Mouse (Mus musculus) telencephalon, adult 2 months (tissue): ENCODE data around the gene Sema6d.

Source experiments
- DNase-seq: peaks from one replicate; pipeline ENCODE4 v3.0.0-alpha.2; 2011; ENCODE audit warnings: low read depth, low spot score

Sema6d gene

DNA sequence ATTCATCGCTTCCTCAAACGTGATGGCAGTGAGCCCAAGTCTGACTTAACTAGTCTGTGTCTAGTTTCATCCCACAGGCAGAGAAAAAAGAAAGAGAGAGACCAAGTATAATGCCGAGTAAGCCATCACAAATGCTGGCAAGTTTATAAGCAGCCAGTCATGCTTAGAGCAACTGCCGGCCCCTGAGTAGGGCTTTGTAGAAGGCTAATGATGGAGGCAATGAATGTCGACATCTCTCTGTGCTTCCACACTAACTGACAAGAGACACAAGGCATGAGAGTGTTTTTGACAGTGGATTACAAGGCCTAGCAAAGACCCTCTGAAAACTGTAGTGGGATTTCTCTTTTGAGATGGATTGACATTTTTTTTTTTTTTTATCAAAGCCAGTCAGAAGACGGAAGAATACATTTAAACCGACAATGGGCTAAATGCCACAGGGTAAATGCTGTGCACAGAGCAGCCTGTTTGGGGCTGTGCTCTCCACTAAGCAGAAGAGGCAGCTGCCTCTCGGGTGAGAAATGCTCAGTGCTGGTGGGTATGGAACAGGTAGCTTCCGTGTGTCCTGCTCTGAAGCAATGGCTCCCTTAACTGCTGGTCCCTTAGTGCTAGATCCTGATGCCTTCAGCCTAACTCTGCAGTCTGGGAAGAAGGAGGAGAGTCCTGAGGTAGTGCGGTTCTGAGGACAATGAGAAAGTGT, 380.7 kb downstream of the Sema6d start:
- DNase-seq: no peak

DNA sequence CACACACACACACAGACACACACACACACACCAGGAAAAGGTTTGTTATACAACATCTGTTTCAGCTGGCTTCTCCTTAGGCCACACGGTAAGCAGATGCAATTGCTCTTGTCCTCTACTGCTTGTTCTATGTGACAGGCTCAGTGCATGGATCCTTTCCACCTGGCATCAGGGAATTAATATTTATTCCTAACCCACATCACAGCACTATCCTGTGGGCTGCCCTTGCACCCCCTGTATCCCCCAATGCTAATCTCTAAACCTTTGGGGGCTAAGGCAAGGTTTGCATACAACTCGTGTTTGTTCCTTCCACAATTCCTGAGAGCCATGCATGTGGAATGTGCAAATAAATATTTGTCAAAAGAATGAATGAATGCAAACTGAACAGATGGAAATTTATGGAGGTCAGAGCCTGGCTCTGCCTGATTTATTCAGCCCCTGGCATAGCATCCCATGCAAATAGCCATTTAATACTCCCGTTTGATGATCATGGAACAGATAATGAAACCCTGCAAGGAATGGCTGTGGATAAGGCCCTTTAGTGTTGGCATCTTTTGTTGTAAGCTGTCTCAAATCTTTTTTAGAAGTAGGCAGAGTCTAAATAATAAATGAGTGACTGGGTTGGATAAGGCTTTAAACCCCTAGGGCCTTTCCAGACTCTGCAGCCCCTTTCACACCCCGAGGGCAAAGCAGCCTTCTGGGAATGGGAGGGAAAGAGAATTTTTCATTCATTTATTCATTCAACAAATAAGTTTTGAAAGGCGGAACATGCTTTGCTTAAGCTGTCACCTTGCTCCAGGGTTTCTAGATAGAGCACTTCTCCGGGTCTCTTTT, 383.1 kb downstream of the Sema6d start:
- no peak for DNase-seq

DNA sequence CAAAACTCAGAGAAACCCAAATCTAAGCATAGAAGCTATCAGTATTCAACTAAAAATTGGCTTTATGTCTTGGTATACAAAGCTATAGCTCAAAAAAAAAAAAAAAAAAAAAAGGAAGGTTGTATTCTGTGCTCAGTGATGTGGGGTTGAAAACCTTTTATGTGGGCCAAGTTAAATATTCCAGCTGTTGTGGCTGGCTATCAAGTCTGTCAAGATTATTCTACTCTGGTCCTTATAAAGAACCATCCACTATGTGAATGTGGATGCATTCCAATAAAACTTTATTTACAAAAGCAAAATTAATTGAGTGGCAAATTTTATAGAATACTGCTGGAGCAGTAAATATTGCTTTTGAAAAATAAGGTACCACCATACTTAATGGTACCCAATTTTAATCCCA, 388.1 kb downstream of the Sema6d start:
- no peak for DNase-seq

DNA sequence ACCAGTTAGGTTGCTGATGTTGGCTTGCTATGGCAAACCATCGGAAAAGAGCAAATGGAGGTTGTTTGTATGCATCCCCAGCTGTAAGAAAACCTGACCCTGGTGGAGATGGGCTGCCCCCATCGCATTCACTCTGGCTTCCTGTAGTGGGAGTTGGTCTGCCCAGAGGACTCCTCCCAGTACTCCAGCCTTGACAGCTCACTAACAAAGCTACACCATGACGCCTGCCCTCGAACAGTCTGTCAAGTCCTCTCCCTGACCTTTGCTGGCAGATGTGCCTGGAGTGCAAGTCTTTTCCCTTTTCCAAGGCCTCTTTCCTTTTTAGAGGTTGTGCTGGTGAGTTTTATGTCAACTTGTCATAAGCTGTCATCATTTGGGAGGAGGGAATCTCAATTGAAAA, 388.8 kb downstream of the Sema6d start:
- no peak for DNase-seq

DNA sequence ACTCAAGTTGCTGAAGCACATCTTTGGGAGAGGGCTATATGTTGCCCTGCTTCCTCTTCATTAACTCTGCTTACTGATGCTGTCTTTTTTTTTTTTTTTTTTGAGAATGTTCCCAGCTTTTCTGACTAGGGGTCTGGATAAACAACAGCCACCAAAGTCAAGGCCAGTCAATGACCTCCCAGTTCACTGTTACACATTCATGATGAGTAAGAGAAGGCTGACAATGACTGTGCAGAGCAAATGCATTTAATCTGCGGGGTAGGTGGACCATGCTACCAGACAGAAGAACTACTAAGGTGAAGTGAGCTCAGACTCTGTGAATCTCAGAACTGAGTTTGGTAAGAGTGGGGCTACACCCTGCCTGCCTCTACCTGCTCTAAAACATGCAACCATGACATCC, 396.0 kb downstream of the Sema6d start:
- DNase-seq: no peak

DNA sequence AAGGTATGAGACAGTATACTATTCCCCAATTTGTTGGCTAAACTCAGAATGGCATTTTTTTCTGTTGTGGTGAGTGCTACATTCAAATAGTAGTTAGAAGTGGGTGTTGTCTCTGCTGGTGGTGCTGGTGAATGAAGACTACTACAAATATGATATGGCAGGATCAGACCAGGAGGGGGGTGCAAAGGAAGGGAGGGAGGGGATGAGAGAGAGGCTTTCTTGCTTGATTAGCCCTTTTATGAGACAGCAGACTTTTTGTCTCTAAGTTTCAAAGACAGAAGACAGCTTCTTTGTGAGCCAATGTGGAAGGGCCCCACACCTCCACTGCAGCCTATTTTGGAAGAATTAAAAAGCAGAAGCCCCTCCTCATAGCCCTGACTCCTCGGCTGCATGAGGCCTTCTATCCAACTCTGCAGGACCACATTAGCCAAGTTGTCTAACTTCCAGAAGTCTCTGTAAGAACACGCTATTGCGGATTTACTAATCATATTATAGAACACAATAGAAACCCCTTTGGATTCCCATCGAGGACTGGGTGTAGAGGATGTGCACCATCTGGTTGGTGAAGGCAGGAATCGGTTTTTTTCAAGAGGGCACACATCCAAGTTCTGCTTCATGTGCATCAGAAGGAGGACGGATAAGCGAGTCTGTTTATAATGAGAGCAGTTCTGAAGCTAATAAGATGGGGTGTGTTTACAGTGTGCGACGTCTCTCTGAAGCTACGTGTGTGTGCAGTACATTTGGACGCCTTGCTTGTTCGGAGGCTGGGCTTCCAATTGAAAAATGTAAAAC, 400.4 kb downstream of the Sema6d start:
- peak; percentile 48 for DNase-seq

DNA sequence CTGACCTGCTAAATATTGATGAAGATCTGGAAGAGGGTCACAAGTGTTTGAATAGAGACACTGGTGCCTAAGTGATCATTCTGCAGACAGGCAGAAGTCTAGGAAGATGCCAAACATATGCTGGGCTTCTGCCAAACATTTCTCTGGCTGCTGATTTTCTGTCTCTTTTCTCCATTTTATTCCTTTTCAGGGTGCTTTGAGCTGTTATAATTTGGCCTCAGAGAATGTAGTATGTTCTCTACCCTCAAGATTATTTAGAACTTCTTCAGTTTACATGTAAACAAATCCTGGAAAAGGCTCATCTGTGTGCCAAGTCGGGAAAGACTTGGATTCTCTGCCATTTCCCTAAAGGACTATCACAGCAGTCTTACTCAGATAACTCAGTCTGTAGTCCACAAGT, 406.0 kb downstream of the Sema6d start:
- no peak for DNase-seq

DNA sequence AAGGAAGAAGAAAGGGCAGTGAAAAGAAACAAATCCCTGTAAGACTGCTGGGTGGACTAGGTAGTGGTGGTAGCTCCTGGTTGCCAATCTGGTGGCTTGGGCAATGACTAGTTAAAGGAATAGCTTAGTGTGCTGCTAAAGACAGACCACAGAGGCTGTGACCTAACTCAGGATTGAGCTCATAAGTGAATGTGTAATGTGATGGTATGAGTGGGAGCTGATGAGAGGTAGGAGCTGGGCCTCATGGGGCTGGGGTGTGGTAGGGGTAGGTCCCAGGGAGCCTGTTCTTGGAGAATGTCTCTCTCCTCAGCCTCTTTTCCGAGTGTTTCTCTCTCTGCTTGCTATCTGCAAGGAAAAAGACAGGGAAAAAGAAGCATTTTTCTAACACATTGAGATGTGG, 409.9 kb downstream of the Sema6d start:
- DNase-seq: no peak

DNA sequence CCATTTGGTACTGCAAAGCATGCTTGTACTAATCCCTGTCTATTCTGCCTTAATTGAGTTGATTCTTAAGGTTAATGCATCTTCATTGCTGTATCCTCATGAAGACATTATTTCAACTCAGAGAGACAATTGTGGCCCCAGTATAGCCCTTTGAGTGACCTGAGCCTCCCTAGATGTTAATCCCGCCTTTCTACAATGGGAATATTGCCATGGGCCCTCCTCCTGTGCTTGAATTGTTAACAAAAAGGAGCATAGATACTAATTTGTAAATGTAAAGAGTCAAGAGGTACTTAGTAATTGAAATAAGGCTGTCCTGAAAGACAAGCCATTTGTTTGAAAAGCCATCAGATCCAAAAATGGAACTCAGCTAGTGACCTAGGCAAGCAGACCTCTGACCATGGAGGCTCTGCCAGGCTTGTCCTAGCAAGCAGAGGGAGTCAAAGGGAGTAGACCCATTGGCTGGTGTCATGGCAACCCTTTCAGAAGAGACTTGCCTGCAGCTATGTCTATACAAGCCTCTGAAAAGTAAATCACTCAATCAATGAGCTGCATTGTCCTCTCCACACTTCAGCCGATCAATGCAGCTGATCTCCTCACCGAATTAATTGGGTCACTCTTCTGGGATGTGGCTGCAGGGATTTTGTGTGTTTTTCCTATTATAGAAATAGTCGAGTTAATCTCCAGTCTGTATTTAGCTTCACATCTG, 416.2 kb downstream of the Sema6d start:
- no peak for DNase-seq

DNA sequence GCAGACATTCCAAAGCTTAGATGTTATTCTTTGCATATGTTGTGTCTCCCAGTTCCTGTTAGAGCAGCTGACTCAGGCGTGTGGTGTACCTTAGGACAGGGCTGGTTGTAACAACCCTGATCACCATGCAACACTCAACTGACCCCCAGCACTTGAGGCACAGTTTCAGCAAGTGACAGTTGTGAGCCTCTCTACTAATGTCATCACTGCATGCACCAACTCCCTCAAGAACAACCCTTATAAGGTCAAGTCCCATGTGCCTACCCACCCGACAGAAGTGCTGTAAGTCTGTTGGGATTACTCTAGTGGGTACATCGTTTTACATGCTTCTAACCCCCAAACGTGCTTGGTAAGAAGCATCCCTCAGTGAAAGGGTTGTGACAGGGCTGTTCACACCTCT, 418.0 kb downstream of the Sema6d start:
- no peak for DNase-seq

DNA sequence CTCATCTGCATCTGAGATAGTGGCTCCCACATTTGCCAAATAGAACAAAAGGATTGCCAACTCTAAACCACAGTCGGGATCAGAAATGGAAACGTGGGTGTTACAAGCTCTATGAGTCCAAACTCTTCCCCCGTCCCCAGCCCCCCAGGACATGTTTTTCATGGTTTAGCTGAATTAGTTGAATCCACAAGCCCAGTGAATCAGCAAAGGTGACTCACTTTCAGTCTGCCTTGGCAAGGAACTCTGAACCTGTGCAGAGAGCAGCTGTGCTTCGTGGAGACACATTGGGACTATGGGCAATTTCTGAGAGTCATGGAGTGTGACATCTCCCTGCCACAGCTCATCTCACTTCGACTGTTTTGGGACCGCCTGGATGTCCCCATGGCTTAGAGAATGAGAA, 419.7 kb downstream of the Sema6d start:
- peak; percentile 76 for DNase-seq

DNA sequence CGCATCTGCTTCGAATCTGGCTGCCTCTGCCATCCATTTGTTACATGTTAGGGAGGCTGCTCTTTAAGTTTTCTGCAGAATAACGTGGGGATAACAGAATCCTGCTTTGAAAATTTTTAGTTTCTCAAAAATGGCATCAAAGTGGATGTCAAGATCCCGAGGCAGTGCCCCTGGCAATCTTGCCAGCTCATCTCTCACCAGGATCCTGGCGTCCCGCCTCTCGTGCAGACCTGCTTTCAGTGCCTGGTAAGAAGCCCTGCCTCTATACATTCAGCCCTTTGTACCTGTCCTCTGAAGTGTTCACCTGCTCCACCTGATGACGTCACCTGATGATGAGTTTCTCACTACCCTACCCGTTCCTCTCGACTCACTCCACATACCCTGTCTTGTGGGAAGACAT, 422.1 kb downstream of the Sema6d start:
- no peak for DNase-seq

DNA sequence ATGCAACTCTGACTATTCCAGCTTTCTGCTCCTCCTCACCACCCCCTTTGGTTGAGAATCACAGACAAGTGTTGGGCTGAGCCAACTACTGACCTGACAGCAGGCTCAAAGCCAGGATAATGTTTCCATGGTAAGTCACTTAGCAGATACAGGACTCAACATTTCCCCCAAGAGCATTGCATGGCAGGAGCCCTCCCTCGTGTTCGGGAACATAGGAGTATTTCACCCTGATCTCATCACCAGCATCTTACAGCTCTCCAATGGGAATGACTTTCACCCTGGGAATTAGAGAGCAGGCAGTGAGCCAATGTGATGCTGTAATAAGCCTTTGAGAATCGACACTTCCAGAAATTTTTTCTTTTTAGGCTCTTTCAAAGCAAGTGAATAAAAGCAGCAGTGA, 432.7 kb downstream of the Sema6d start:
- DNase-seq: no peak

DNA sequence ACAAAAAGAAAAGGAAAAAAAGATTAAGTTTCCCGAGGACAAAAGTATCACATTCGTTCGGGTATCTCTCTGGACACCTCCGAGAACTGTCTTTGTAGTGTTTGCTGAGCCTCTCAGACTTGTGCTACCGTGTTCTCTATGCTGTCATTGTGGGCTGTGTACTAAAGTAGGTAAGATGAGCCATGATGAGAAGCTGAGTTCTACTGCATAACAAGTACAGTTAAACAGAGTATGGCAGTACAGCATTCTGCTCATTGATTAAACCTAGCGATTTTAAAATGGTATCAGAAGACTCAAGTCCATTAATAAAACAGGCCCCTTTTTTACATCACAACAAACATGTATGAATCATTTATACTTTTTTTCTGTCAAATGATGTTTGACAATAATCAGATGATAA, 433.9 kb downstream of the Sema6d start:
- no peak for DNase-seq

DNA sequence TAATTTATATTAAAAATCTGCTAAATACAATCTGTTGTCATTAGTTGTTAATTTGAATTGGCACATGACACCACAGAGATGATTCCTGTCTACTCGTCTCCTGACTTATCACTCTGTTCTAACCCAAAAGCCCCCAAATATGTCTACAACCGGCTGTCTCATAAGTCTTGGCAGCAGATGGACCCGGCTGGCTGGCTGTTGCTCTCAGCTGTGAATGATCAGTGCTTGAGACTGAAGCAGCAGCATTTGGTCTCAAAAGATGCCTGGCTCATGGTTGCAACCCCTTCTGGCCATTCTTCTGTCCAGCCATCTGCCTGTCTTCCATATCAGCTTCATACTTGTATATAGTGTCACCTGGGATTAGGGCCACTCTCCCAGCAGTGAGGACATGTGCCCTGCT, 434.4 kb downstream of the Sema6d start:
- DNase-seq: no peak

DNA sequence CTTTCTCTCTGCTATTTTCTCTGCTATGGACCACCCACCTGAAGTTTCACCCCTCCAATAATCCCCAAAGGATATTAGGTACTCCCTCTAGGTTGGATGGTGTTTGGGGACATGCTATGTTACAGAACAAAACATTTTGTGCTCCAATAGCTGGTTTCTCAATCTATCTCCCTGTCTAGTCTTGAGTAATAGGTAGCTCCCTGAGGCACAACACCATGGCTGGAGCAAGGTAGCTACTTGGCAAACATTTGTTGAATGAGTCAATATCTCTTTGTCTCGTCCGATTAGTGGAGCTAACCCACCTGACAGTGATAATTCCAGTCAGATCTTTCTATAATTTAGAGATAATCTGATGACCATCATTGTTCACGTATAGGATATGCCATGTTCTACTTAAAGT, 437.9 kb downstream of the Sema6d start:
- no peak for DNase-seq

DNA sequence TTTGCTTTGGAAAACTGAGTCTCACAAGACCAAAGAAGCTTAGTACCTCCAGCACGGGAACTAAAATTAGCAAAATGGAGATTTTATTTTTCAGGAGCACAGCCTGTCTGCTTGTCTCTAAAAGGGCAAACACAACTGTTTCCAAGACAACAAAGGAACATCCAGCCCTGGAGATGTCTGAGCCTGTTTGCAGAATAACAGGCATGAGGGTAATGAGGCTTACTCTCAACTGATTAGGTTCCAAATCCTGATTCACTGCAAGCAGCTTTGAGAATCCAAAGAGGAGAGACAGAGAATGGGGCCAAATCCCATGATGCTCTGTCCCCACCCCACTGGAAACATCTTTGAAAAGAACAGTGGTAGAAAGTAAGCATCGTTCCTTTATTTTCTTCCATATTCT, 440.7 kb downstream of the Sema6d start:
- no peak for DNase-seq

DNA sequence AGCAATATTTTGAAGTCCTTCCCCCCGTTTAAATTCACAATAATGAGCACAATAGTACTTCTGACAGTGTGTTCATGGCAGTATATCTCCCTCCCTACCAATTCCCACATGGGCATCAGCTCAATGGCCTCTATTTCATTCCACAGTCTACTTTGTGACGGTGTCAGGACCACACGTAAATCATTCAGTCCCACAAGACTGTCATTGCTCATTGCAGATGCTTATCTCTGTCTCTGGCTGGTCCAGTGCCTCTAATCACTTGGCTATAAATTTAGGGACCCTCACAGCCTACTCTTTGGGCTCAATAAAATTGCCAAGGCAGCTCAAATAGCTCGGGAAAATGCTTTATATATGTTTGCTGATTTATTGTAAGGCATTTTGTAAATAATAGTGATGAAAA, 441.3 kb downstream of the Sema6d start:
- no peak for DNase-seq

DNA sequence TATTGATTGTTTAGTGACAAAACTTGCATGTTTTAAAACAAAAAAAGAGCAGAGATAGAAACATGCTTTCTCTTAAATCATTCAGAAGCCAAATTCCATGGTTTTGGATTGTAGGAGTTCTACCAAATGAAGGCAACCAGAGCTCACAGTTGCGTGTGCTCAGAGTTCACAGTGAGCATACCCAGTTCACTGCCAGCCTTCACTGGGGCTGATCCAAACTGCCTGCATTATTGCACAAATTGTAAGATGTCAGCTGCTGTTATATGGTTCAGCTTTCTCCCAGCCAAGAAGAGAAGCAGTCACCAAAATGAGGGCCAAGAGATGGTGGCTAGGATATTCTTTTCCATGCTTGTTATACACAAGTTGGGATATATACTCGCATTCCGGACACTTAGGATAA, 443.1 kb downstream of the Sema6d start:
- DNase-seq: no peak

DNA sequence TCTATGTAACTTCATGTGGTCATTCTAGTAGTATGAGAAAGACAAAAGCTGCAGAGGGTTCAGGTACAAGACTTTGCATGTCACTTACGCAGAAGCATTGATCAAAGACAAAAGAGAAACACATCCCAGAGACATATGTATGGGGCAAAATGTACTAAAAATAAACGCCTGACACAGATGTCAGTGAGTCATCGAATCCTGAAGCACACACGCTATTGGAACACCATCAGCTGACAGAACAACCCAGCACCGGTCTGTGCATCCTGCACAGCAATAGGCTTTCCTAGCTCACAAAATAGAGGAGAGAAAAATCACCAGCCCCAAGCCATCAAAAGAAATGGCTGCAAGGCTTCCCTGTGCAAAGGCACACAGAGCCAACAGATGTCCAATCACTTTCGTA, 443.8 kb downstream of the Sema6d start:
- DNase-seq: peak; percentile 59

DNA sequence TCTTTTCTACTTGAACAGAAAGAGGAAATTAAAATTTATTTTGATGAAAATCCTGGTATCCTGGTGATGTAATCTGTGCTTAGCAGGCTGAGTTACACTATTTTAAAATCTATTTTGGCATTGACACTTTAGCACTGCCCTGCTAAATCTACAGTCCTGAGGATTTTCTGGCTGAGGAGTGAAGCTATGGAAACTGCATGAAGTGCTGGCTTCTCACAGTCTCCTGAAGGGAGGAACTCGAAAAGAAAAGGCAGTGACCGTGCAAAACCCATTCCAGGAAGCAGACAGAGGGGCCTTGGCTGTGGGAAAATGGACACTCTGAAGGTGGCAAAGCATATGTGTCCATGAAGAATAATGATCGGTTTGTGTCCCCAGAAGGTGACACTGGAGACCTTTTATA, 460.5 kb downstream of the Sema6d start:
- DNase-seq: no peak
